Mouse (Mus musculus) hindbrain, embryonic 14.5 days (tissue): ENCODE measurements around the gene Gm8126. TPM values are rescaled to one million over a fixed set of nuclear protein-coding genes. Genes with fewer than 3 reads are reported as not detected.
"Not testable (repeated sequence)": the region's sequence is repeated elsewhere in the genome, so short reads cannot be mapped to it uniquely, and the experiment has no call there.

ENCODE experiments used
- ATAC-seq: fragments of 200-750 bp; cut with Nextera tagmentation; 2 replicates; pipeline ENCODE4 v1.8.0; 2017; ENCODE audit warnings: moderate number of reproducible peaks, mild to moderate bottlenecking, moderate TSS enrichment, moderate library complexity; ENCODE audit not compliant: low FRiP score
- DNase-seq: peaks from one replicate; pipeline ENCODE4 v3.0.0-alpha.2; 2015; ENCODE audit warnings: low spot score
- H3K27ac ChIP-seq: fragments of 300-500 bp; sonication (generic); 2 replicates; pipeline ENCODE4 v1.5.1; 2014; ENCODE audit warnings: mild to moderate bottlenecking, moderate library complexity
- H3K27me3 ChIP-seq: fragments of 300-500 bp; sonication (generic); 2 replicates; pipeline ENCODE4 v1.6.1; 2014; ENCODE audit warnings: mild to moderate bottlenecking, low read length, mixed read lengths; ENCODE audit not compliant: control insufficient read depth, insufficient read depth
- H3K36me3 ChIP-seq: fragments of 300-500 bp; sonication (generic); replicated peaks from 2 replicates; pipeline ENCODE4 v1.6.1; 2014; ENCODE audit not compliant: control insufficient read depth, insufficient read depth
- H3K4me1 ChIP-seq: fragments of 300-500 bp; sonication (generic); replicated peaks from 2 replicates; pipeline ENCODE4 v1.6.1; 2014; ENCODE audit warnings: antibody characterized with exemption, low read length, mixed read lengths; ENCODE audit not compliant: control insufficient read depth, insufficient read depth
- H3K4me2 ChIP-seq: fragments of 300-500 bp; sonication (generic); replicated peaks from 2 replicates; pipeline ENCODE4 v1.6.1; 2014; ENCODE audit warnings: mild to moderate bottlenecking, moderate library complexity
- H3K4me3 ChIP-seq: fragments of 300-500 bp; sonication (generic); replicated peaks from 2 replicates; pipeline ENCODE4 v1.5.1; 2014; ENCODE audit warnings: mild to moderate bottlenecking, low read length
- H3K9ac ChIP-seq: fragments of 300-500 bp; sonication (generic); 2 replicates; pipeline ENCODE4 v1.6.1; 2014
- H3K9me3 ChIP-seq: fragments of 300-500 bp; sonication (generic); 2 replicates; pipeline ENCODE4 v1.6.1; 2016; ENCODE audit warnings: low read length; ENCODE audit not compliant: control insufficient read depth
- WGBS: fragments of 180-500 bp; shearing (Covaris S2); extraction: QIAGEN DNeasy Blood & Tissue Kit; methylation state at CpG from one replicate; pipeline ENCODE4 v1.1.7; 2014; 5-methylcytosine and 5-hydroxymethylcytosine counted together
- polyA plus RNA-seq: library from polyadenylated mRNA; unstranded; fragments of >200 nt; fragmentation: Nextera tagmentation; extraction: Ambion mirVana; gene quantifications from 2 replicates; pipeline ENCODE4 v1.2.1, GENCODE M21; 2014

The Gm8126 gene
- polyA plus RNA-seq, result not detected in 2 replicates

- not testable (repeated sequence) for H3K36me3 ChIP-seq, H3K27me3 ChIP-seq, H3K4me1 ChIP-seq, H3K4me2 ChIP-seq, H3K27ac ChIP-seq, H3K9me3 ChIP-seq, ATAC-seq, H3K4me3 ChIP-seq, DNase-seq, H3K9ac ChIP-seq
- WGBS, result 84% methylated on average over 3 of the region's 4 CpGs
Observed at GRCm38 (mm10) chr14:43258349-43258748, at the start of gene Gm8126. Gm8126 (plus strand) TSS chr14:43258649.

- H3K9ac ChIP-seq, H3K9me3 ChIP-seq, H3K27ac ChIP-seq, H3K4me2 ChIP-seq, DNase-seq, H3K36me3 ChIP-seq, ATAC-seq, H3K4me3 ChIP-seq, H3K27me3 ChIP-seq, H3K4me1 ChIP-seq: not testable (repeated sequence)
- WGBS, result 84% methylated on average over 3 of the region's 4 CpGs
Observed at GRCm38 (mm10) chr14:43235204-43235603, 23.2 kb upstream of the Gm8126 start, which contains the start of gene Gm8122. Gm8122 (minus strand) TSS chr14:43235304.

GRCm38 (mm10) chr14:43237769-43238168 is 20.7 kb upstream of the Gm8126 start:
- not testable (repeated sequence) for H3K27ac ChIP-seq, H3K9me3 ChIP-seq, H3K4me3 ChIP-seq, H3K27me3 ChIP-seq, H3K9ac ChIP-seq, H3K4me2 ChIP-seq, DNase-seq, ATAC-seq, H3K4me1 ChIP-seq, H3K36me3 ChIP-seq

GRCm38 (mm10) chr14:43249611-43250170 is 8.8 kb upstream of the Gm8126 start:
- not testable (repeated sequence) for ATAC-seq, DNase-seq, H3K9ac ChIP-seq, H3K36me3 ChIP-seq, H3K27ac ChIP-seq, H3K4me1 ChIP-seq, H3K4me3 ChIP-seq, H3K9me3 ChIP-seq, H3K4me2 ChIP-seq, H3K27me3 ChIP-seq
- 22% methylated on average over 10 of the region's 12 CpGs for WGBS

GRCm38 (mm10) chr14:43250549-43251253 is 7.7 kb upstream of the Gm8126 start:
- DNase-seq, H3K9ac ChIP-seq, H3K9me3 ChIP-seq, H3K27ac ChIP-seq, ATAC-seq, H3K36me3 ChIP-seq, H3K27me3 ChIP-seq, H3K4me1 ChIP-seq, H3K4me2 ChIP-seq, H3K4me3 ChIP-seq: not testable (repeated sequence)
- WGBS, result 39% methylated on average over 5 of the region's 6 CpGs

GRCm38 (mm10) chr14:43256511-43256910 is 1.9 kb upstream of the Gm8126 start:
- not testable (repeated sequence) for H3K4me1 ChIP-seq, H3K9me3 ChIP-seq, DNase-seq, H3K4me2 ChIP-seq, H3K9ac ChIP-seq, H3K36me3 ChIP-seq, ATAC-seq, H3K27me3 ChIP-seq, H3K4me3 ChIP-seq, H3K27ac ChIP-seq
- 87% methylated on average over 1 of the region's 1 CpGs for WGBS

GRCm38 (mm10) chr14:43263421-43263820 is 5.0 kb downstream of the Gm8126 start:
- not testable (repeated sequence) for H3K4me2 ChIP-seq
- 91% methylated on average over 3 of the region's 3 CpGs for WGBS

GRCm38 (mm10) chr14:43268521-43269084 is 10.2 kb downstream of the Gm8126 start:
- WGBS, result 57% methylated on average over 2 of the region's 2 CpGs
- not testable (repeated sequence) for H3K27me3 ChIP-seq, DNase-seq, H3K4me3 ChIP-seq, H3K9me3 ChIP-seq, H3K4me1 ChIP-seq, H3K27ac ChIP-seq, H3K4me2 ChIP-seq, H3K9ac ChIP-seq, ATAC-seq, H3K36me3 ChIP-seq

More at GRCm38 (mm10) chr14:43263421-43263820, 5.0 kb downstream of the Gm8126 start:
- not testable (repeated sequence) for H3K27me3 ChIP-seq, H3K36me3 ChIP-seq, H3K4me1 ChIP-seq, ATAC-seq, DNase-seq, H3K4me3 ChIP-seq, H3K9me3 ChIP-seq, H3K9ac ChIP-seq, H3K27ac ChIP-seq

- H3K4me1 ChIP-seq, H3K36me3 ChIP-seq, H3K9ac ChIP-seq, DNase-seq, H3K9me3 ChIP-seq, H3K4me2 ChIP-seq, ATAC-seq, H3K27me3 ChIP-seq, H3K27ac ChIP-seq, H3K4me3 ChIP-seq: not testable (repeated sequence)
- 90% methylated on average over 3 of the region's 3 CpGs for WGBS
Observed at GRCm38 (mm10) chr14:43269211-43269610, 10.8 kb downstream of the Gm8126 start.
